Mouse (Mus musculus) regulatory T cell (primary cell): ENCODE results near the gene Klhdc10.

ENCODE experiments used
- in situ Hi-C: fragments of 300-600 bp; cut with MboI, MseI; formaldehyde crosslinking; loops from one replicate; pipeline ENCODE4 v1.15.1; 2025; ENCODE audit warnings: high pct_unique_total_duplicates

Gene Klhdc10

GRCm38 (mm10) chr6:30465586-30465985 is 63.9 kb downstream of the Klhdc10 start:
- in situ Hi-C loops: loop anchor here (10.0 kb wide), 1 partner anchor 339 kb away; no protein-coding TSS in a partner anchor

GRCm38 (mm10) chr6:30468058-30468457 is 66.4 kb downstream of the Klhdc10 start:
- in situ Hi-C loops: loop anchor here (10.0 kb wide), 1 partner anchor 337 kb away; no protein-coding TSS in a partner anchor

- in situ Hi-C loops: loop anchor here (10.0 kb wide), 1 partner anchor 336 kb away; no protein-coding TSS in a partner anchor
These were observed 67.0 kb downstream of the Klhdc10 start for GRCm38 (mm10) chr6:30468684-30469083.

GRCm38 (mm10) chr6:30469370-30469769 is 67.7 kb downstream of the Klhdc10 start:
- in situ Hi-C loops: loop anchor here (10.0 kb wide), 1 partner anchor 335 kb away; no protein-coding TSS in a partner anchor

GRCm38 (mm10) chr6:30471706-30472105 is 70.0 kb downstream of the Klhdc10 start:
- in situ Hi-C loops: no loop called here

- in situ Hi-C loops: no loop called here
These were observed 74.5 kb downstream of the Klhdc10 start for GRCm38 (mm10) chr6:30476025-30476765.

GRCm38 (mm10) chr6:30477210-30477714 is 75.6 kb downstream of the Klhdc10 start:
- in situ Hi-C loops: no loop called here

- in situ Hi-C loops: no loop called here
These were observed 76.1 kb downstream of the Klhdc10 start for GRCm38 (mm10) chr6:30477784-30478183.

- in situ Hi-C loops: no loop called here
These were observed 77.8 kb downstream of the Klhdc10 start for GRCm38 (mm10) chr6:30479418-30479817.

- in situ Hi-C loops: no loop called here
These were observed 81.2 kb downstream of the Klhdc10 start for GRCm38 (mm10) chr6:30482908-30483307.

GRCm38 (mm10) chr6:30486504-30486903 is 84.8 kb downstream of the Klhdc10 start:
- in situ Hi-C loops: no loop called here

- in situ Hi-C loops: no loop called here
These were observed 97.4 kb downstream of the Klhdc10 start for GRCm38 (mm10) chr6:30499049-30499448.
